Mouse (Mus musculus): ENCODE measurements around the gene Cnksr3. TPM values are rescaled to one million over a fixed set of nuclear protein-coding genes. Genes with fewer than 3 reads are reported as not detected.

The Cnksr3 gene
- total RNA-seq, 2 experiments from 2014 or later, result 4.6 to 4.7 TPM

GRCm38 (mm10) chr10:7154877-7155276, 57.2 kb downstream of the Cnksr3 start:
- intact Hi-C loops (cut with DNase I), result no loop called here
- no peak for DNase-seq

DNA sequence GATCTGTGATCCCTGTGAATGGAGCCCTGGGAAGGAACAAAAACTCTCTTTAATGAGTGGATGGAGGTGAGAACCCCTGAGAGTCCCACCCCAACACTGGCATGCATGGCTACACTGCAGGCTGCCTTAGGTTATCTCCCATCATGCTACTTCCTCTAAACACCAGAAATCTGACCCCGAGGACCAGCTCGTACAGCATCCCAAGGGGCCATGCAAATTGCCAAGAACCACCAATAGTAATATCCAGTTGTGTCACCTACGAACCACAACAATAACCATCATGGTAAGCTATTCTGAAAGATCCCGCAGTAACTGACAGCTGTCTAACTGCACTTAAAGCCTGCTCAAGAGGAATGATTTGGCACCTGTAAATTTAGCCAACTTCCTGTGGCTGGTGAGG, 59.1 kb downstream of the Cnksr3 start:
- no peak for DNase-seq
- intact Hi-C loops (cut with DNase I), result no loop called here

GRCm38 (mm10) chr10:7149671-7150595, 62.1 kb downstream of the Cnksr3 start:
- intact Hi-C loops (cut with DNase I), result no loop called here
- no peak for DNase-seq

DNA sequence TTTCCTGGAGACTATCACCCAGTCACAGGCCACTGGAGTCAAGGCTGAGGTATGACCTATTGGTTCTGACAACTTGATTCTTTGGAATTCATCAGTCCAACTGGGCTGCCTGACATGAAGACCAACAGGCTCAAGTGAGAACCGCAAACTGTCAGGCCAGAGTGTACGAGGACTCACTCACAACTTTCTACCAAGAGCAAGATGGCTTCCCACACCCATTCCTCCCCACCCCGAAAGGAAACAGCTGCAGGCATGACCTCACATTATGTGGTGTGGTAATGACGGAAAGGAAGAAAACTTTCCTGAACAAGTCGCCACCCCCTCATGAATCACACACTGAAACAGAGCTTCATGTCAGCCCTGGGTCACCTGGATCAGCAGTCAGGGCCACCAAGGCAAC, 66.4 kb downstream of the Cnksr3 start:
- intact Hi-C loops (cut with DNase I), result no loop called here
- DNase-seq, result no peak

- no peak for DNase-seq
- intact Hi-C loops (cut with DNase I), result no loop called here
Observed at GRCm38 (mm10) chr10:7144081-7144783, 67.8 kb downstream of the Cnksr3 start.

DNA sequence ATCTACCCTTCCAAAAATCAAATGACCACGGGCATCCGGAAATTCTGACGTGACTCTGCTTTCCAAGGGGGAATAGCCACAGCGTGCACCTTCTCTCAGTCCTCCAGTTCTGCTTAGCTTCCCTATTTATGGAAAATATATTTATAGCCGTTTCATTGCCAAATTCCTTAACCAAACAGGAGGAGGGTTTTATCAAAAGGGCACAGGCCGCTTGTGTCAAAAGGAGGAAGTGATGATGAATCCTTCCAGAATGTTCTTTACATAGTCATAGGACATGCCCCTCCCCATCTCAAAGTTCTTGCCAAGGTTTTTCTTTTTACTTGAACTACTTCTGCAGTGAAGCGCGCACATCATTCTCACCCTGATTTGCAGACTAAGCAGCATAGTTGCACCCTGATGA, 69.8 kb downstream of the Cnksr3 start:
- DNase-seq, result no peak
- intact Hi-C loops (cut with DNase I), result no loop called here

DNA sequence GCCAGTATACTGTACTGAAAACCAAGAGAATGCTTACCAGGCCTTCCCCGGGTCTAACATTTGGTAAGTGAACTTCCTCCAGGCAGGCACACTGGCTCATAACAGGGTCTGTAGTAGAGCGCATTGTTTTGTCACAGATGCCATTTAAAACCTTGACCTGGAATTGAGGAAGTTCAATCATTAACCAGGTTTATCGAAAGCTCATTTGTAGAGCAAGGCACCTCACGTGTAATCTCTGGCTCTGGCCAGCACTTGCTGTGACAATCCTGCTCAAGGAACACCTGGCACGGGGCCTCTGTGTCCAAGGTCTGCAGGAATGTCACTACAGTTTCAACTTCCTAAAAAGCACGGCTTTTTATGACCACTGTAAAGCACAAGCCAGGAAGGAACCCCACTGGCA, 71.8 kb downstream of the Cnksr3 start:
- intact Hi-C loops (cut with DNase I), result no loop called here
- DNase-seq, result no peak

DNA sequence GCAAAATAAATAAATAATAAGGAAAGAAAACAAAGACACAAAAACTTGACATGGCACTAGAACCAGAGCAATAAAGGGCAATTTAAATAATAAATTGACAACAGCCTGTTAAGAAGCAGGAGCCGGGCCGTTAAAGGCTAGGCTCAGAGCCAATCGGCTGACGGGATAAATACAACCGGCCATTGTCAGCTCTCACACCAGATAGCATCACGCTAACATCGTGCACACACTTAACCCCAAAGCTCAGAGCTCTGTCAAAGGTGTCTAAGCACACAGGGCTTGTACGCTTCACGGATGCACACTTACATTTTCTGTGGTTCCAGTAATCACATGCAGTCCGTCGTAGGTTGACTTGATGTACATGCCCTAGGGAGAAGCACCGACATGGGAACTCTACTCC, 74.0 kb downstream of the Cnksr3 start:
- no peak for DNase-seq
- intact Hi-C loops (cut with DNase I), result no loop called here

DNA sequence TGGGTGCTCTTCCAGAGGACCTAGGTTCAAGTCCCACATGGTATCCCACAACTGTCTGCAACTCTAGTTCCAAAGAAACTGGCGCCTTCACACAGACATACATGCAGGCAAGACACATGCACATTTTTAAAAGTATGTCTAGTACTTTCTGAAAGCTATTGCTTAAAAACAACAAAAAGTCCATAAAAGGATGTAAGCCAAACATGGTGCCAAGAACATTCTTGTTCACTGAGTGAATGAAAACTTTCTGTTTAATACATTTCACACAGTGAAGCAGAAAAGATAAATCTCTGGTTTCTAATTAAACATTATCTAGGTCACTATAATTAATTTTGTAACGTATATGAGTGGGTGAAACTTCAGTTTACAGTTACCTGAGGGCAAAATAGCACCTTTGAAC, 76.3 kb downstream of the Cnksr3 start:
- DNase-seq, result no peak
- intact Hi-C loops (cut with DNase I), result no loop called here

GRCm38 (mm10) chr10:7133005-7133404, 79.0 kb downstream of the Cnksr3 start:
- DNase-seq, result no peak
- intact Hi-C loops (cut with DNase I), result loop anchor here (5.0 kb wide), 1 partner anchor 59 kb away; no protein-coding TSS in a partner anchor

DNA sequence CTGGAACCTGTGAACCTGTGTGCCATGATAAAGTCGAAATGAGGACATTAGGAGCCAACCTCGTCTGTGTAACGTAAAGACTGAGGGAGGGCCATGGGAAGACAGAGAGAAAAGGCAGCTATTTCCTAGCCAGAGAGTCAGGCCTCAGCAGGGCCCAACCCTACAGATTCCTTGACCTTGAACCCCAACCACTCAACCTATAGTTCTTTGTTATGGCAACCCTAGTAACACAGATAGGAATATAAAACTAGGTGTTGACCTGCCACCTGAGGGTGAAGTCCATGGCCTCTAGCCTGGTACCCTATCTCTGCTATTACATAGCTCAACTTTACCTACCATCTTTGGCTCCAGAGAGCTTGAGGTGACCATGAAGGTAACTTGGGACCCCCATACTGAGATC, 80.6 kb downstream of the Cnksr3 start:
- intact Hi-C loops (cut with DNase I), result loop anchor here (5.0 kb wide), 1 partner anchor 61 kb away; no protein-coding TSS in a partner anchor
- no peak for DNase-seq

- no peak for DNase-seq
- intact Hi-C loops (cut with DNase I), result no loop called here
Observed at GRCm38 (mm10) chr10:7127828-7128227, 84.2 kb downstream of the Cnksr3 start.

- no peak for DNase-seq
- intact Hi-C loops (cut with DNase I), result no loop called here
Observed at GRCm38 (mm10) chr10:7126882-7127281, 85.2 kb downstream of the Cnksr3 start.

GRCm38 (mm10) chr10:7126287-7126686, 85.8 kb downstream of the Cnksr3 start:
- intact Hi-C loops (cut with DNase I), result no loop called here
- no peak for DNase-seq

DNA sequence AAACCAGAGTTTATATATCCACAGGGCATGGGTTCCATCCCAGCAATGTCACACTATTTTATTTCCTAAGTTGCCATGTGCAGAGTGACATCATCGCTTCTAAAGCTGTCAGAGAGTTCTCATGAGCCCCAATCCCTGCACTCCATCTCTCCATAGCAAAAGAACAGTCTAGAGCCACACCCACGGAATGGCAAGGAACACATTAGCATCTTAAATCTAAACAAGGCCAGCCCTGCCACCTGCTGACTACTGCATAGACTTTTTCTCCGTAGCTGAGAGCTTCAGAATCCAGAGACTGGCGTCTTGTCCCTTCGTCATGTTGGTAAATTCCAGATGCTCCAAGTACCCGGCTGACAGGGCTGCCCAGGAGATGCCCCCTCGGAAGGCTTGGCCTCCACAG, 87.0 kb downstream of the Cnksr3 start:
- DNase-seq, result no peak
- intact Hi-C loops (cut with DNase I), result no loop called here

- intact Hi-C loops (cut with DNase I), result no loop called here
- no peak for DNase-seq
Observed at GRCm38 (mm10) chr10:7122294-7122693, 89.7 kb downstream of the Cnksr3 start.

DNA sequence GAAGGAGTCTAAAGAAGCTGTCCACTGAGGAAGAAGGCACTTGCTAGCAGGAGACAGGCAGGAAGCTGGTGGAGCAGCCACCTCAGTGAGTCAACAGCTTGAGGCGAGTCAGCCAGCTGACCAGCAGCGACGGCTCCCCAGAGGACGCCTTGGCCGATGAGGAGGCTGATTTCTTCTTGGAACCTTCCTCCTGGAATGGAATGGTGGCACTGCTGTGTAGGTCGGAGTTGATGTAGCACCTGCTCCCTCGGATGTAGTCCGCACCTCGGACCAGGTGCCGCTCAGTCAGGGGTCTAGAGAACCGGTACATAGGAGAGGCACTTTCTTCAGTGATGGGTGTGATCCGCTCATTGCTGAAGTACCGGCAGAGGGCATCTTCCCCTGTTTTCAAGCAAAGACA, 91.8 kb downstream of the Cnksr3 start:
- intact Hi-C loops (cut with DNase I), result no loop called here
- DNase-seq, result peak in 1 of 2 experiments; percentile 24

DNA sequence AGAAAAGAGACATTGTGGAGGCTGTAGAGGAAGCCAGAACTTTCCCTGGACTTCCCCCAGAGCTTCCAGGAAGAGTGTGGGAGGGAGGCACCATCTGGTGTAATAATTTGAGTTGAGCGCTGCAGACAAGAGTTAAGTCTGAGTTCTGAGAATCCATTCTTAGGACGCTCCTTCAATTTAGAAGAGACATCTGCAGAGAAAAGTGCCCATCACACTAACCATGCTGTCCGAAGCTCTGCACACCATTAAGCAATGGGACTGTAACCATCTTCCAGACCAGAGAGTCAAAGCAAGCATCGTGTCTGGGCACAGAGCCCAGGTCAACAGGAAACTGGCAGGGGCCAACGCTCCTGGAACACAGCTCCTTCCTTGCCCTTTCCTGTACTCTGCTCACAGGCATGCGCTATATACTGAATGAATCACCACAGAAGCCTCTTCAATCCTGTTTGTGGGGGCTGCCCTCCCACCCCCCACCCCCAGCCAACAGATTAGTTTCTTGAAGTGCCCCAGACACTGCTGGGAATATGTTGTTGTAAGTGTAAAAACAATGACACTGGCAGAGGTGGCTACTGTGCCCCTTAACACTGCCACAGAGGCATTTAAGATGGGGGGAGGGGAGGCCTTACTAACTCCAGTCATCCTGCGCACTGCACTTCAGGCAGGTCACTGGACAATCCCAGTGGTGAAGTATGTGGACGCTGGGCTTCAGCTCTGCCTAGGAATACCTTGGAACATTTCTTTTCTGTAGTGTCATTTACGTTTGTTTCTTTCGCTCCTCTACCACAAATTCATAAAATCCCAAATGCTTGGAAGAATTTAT, 93.6 kb downstream of the Cnksr3 start:
- DNase-seq, result peak; percentile 73 to 80
- intact Hi-C loops (cut with DNase I), result no loop called here

GRCm38 (mm10) chr10:7117785-7118184, 94.3 kb downstream of the Cnksr3 start:
- intact Hi-C loops (cut with DNase I), result no loop called here
- DNase-seq, result peak in 1 of 2 experiments; percentile 15

DNA sequence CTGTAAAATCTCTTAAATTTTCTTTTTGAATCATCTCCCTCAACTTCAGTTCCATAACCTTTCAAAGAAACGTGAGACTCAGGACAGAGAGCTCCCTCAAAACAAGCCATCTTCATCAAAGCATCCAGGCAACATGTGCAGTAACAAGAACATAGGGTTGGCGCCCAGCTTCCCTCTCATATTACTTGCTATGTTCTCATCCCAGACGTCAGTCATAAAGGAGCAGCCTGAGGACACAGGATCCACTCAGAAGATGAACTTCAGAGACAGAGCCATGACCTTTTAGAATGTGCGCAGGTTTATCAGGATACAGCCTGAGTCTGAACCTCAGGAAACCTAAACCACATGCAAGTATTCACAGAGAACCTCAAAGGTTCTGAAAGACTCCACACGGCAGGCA, 97.2 kb downstream of the Cnksr3 start:
- intact Hi-C loops (cut with DNase I), result loop anchor here (5.0 kb wide), 1 partner anchor 98 kb away; the partner anchor contains the start of gene Cnksr3
- DNase-seq, result no peak

- intact Hi-C loops (cut with DNase I), result loop anchor here (5.0 kb wide), 1 partner anchor 99 kb away; the partner anchor contains the start of gene Cnksr3
- no peak for DNase-seq
Observed at GRCm38 (mm10) chr10:7113747-7114146, 98.3 kb downstream of the Cnksr3 start.
